Mouse (Mus musculus): ENCODE measurements around the gene Ets2. TPM values are rescaled to one million over a fixed set of nuclear protein-coding genes. Genes with fewer than 3 reads are reported as not detected.
"Not testable (repeated sequence)": the region's sequence is repeated elsewhere in the genome, so short reads cannot be mapped to it uniquely, and the experiment has no call there.

The Ets2 gene
- polyA plus RNA-seq, 1 experiment from 2014 or later = 46.5 TPM

DNA sequence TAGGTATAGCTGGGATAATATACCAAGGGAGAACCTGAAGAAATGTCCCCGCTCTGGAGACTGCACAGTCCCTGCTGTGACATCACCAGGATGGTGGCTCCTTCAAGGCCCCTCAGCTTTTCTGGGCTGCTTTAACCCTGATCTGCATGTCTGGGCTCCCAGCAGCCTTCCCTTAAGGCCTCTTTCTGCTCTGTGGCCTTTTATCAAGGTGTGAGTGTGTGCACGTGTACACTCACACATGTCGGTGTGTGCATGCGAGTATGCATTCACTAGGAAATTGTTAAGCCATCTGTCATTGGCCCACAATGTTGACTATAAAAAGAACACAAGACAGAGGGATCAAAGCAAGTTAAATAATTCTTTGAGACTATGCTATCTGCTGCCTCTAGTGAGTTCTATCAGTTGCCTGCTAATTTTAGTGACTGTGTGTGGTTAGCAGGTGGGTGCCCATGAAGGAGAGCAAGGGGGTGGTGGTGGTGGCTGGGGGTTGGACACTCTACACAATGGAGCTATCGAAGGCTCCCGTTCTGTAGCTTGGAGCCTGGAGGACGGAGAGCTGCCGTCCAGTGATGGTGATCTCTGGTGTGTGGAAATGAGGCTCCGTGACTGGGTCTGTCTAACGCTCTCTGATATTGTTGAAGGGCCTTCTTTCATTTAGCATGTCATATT is 2.9 kb downstream of the Ets2 start:
- whole genome bisulfite sequencing = 70% methylated on average over 10 of the region's 10 CpGs

DNA sequence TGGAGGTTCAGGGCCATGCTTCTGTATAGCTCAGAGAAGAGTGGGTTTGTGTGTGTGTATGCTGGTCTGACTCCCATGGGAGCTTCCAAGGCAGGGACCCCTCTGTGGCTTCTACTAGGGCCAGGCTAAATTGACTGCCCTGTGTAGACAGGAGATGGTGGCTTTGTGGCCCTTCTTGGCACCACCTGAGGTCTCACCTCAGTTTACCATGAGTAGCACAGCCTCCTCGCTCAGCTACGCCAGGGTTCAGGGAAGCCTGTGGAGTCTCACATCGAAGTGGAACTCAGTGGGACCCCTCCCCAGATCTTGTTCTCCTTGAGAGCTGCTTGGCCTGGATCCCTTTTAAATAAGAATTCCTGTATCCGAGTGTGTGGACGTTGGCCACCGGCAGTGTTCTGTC is 3.9 kb downstream of the Ets2 start:
- Histone ChIP-seq H3K4me2 (replicated peaks; ENCODE audit: low read depth, low read length) (no peak overlapping the region), H3K27me3 (ENCODE audit: control insufficient read depth, insufficient read depth, low read length) (no peaks in the 10 kb centered on the region), H3K9me3 (ENCODE audit: control insufficient read depth, low read length) (no peaks in the 10 kb centered on the region), H3K4me3 (ENCODE audit: low read length) (no peak overlapping the region), H3K9ac (ENCODE audit: low read depth, low read length) (no peak overlapping the region), H3K27ac (ENCODE audit: low read depth, low read length) (no peak overlapping the region), H3K4me1 (ENCODE audit: control insufficient read depth, insufficient read depth, low read length) (peaks cover 17% of the 10 kb centered on the region), H3K36me3 (ENCODE audit: control insufficient read depth, insufficient read depth, low read length) (peaks cover 38% of the 10 kb centered on the region)
- 95% methylated on average over 6 of the region's 6 CpGs for WGBS
- no peak for ATAC-seq (ENCODE audit: low FRiP score, low TSS enrichment)

More for the DNA sequence above, 2.9 kb downstream of the Ets2 start:
- Histone ChIP-seq H3K27me3 (ENCODE audit: control insufficient read depth, insufficient read depth, low read length) (no peaks in the 10 kb centered on the region), H3K4me1 (ENCODE audit: control insufficient read depth, insufficient read depth, low read length) (peaks cover 17% of the 10 kb centered on the region), H3K4me3 (ENCODE audit: low read length) (peak overlapping the region; percentile 96), H3K4me2 (replicated peaks; ENCODE audit: low read depth, low read length) (peak overlapping the region; percentile 70), H3K36me3 (ENCODE audit: control insufficient read depth, insufficient read depth, low read length) (peaks cover 28% of the 10 kb centered on the region), H3K27ac (ENCODE audit: low read depth, low read length) (no peak overlapping the region), H3K9me3 (ENCODE audit: control insufficient read depth, low read length) (no peaks in the 10 kb centered on the region), H3K9ac (ENCODE audit: low read depth, low read length) (peak overlapping the region; percentile 51; the same call in 1 of the 2 replicates)
- ATAC-seq (ENCODE audit: low FRiP score, low TSS enrichment) = no peak

DNA sequence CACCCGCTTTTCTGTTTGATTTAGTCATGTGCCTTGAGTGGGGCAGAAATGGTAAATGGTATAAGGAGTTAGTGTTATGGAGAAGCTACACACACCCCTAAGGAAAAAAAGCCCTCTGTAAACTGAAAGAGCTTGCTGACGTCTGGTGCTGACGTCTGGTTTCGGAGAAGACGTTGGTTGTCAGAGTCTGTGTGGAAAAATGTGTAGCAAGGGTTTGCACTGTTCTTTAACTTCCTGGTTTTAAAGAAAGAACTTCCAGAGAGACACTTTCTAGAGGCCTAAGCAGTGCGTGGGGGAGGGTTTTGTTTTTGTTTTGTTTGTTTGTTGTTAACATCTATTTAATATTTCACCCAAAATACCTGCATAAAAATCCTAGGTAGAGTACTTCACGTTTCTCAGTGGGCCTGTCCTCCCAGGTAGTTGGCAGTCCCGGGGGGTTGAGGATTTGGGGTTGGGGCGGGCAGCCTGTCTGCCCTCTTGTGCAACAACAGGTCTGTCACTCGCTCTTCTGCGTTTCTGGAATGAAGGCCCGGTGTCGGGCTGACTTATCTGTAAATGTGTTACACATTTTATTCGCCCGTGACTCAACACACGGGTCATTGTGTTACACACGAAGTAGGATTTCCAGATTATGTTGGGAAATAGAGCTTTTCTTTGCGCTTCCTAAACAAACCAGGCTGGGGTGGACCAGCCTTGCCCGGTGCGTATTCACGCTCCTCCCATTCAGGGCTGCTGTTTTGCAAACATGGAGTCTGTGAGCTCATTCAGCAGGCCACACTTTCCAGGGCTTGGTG is 6.5 kb downstream of the Ets2 start:
- H3K27me3 ChIP-seq (ENCODE audit: control insufficient read depth, insufficient read depth, low read length) = no peaks in the 10 kb centered on the region
- peaks cover 57% of the 10 kb centered on the region for H3K36me3 ChIP-seq (ENCODE audit: control insufficient read depth, insufficient read depth, low read length)
- no peak overlapping the region for H3K9ac ChIP-seq (ENCODE audit: low read depth, low read length)
- H3K4me3 ChIP-seq (ENCODE audit: low read length) = no peak overlapping the region
- no peak overlapping the region; the same call in 1 of the 2 replicates for H3K27ac ChIP-seq (ENCODE audit: low read depth, low read length)
- no peaks in the 10 kb centered on the region for H3K9me3 ChIP-seq (ENCODE audit: control insufficient read depth, low read length)
- peaks cover 11% of the 10 kb centered on the region for H3K4me1 ChIP-seq (ENCODE audit: control insufficient read depth, insufficient read depth, low read length)
- WGBS = 77% methylated on average over 21 of the region's 21 CpGs
- ATAC-seq (ENCODE audit: low FRiP score, low TSS enrichment) = no peak
- no peak overlapping the region; the same call in 1 of the 2 replicates for H3K4me2 ChIP-seq (replicated peaks; ENCODE audit: low read depth, low read length)

DNA sequence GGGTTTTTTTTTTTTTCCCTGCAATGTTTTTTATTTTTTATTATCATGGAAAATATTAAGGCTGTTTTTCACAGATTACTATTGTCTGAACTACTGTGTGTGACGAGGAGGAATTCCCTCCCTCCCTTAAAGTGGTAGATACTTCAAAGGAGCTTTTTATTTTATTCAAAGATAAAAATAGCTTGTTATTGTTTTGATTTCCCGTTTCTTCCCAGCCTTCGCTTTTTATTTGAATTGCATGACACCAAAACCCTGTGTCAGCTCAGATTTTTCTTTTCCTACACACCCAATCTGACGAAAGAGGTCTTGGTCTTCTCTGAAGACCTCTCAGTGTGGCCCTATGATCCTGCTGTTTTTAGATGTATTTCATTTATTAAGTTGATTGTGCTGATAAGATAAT is 7.3 kb downstream of the Ets2 start:
- no peak overlapping the region for H3K27ac ChIP-seq (ENCODE audit: low read depth, low read length)
- H3K36me3 ChIP-seq (ENCODE audit: control insufficient read depth, insufficient read depth, low read length) = peaks cover 64% of the 10 kb centered on the region

DNA sequence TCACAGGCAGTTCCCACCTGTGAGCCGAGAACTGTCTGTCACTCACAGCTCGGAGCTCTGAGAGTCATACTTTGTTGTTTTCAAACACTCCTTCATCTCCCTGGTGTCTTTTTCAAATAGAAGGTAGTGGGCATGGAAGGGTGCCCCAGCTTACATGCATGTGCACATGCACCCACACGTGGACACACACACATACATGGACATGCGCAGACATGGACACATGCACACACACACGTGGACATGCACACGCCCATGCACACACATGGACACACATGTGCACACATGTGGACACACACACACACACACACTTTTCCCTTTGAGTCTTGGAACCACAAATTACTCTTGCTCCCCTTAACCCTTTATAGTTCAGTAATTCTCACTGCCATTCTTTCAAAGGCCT is 8.3 kb downstream of the Ets2 start:
- H3K36me3 ChIP-seq (ENCODE audit: control insufficient read depth, insufficient read depth, low read length) = peaks cover 71% of the 10 kb centered on the region
- H3K4me2 ChIP-seq (replicated peaks; ENCODE audit: low read depth, low read length) = no peak overlapping the region
- no peak overlapping the region for H3K4me3 ChIP-seq (ENCODE audit: low read length)
- 87% methylated on average over 6 of the region's 6 CpGs for whole genome bisulfite sequencing
- peaks cover 5% of the 10 kb centered on the region; the same call in 1 of the 2 replicates for H3K4me1 ChIP-seq (ENCODE audit: control insufficient read depth, insufficient read depth, low read length)
- H3K9me3 ChIP-seq (ENCODE audit: control insufficient read depth, low read length) = no peaks in the 10 kb centered on the region
- H3K27ac ChIP-seq (ENCODE audit: low read depth, low read length) = no peak overlapping the region
- ATAC-seq (ENCODE audit: low FRiP score, low TSS enrichment) = no peak
- no peaks in the 10 kb centered on the region for H3K27me3 ChIP-seq (ENCODE audit: control insufficient read depth, insufficient read depth, low read length)
- H3K9ac ChIP-seq (ENCODE audit: low read depth, low read length) = no peak overlapping the region

More for the DNA sequence above, 7.3 kb downstream of the Ets2 start:
- WGBS = 73% methylated on average over 4 of the region's 4 CpGs
- no peak for ATAC-seq (ENCODE audit: low FRiP score, low TSS enrichment)
- Histone ChIP-seq H3K4me2 (replicated peaks; ENCODE audit: low read depth, low read length) (no peak overlapping the region), H3K4me1 (ENCODE audit: control insufficient read depth, insufficient read depth, low read length) (peaks cover 8% of the 10 kb centered on the region), H3K4me3 (ENCODE audit: low read length) (no peak overlapping the region), H3K9ac (ENCODE audit: low read depth, low read length) (no peak overlapping the region), H3K27me3 (ENCODE audit: control insufficient read depth, insufficient read depth, low read length) (no peaks in the 10 kb centered on the region), H3K9me3 (ENCODE audit: control insufficient read depth, low read length) (no peaks in the 10 kb centered on the region)

DNA sequence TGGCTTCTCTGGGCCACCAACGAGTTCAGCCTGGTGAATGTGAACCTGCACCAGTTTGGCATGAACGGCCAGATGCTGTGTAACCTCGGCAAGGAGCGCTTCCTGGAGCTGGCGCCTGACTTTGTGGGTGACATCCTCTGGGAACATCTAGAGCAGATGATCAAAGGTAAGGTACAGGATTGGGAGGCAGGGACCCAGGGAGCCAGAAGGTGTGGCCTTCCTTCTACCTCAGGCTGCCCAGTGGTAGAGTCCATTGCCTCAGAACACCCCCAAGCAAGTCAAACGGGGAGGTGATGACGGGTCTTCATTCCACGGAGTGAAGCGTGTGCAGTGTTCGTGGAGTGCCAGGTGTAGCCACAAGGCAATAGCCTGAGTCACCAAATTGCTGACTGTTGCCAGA is 10.2 kb downstream of the Ets2 start:
- Histone ChIP-seq H3K36me3 (ENCODE audit: control insufficient read depth, insufficient read depth, low read length) (peaks cover 80% of the 10 kb centered on the region), H3K27ac (ENCODE audit: low read depth, low read length) (no peak overlapping the region), H3K27me3 (ENCODE audit: control insufficient read depth, insufficient read depth, low read length) (no peaks in the 10 kb centered on the region), H3K4me3 (ENCODE audit: low read length) (no peak overlapping the region), H3K9ac (ENCODE audit: low read depth, low read length) (no peak overlapping the region), H3K4me1 (ENCODE audit: control insufficient read depth, insufficient read depth, low read length) (peaks cover 5% of the 10 kb centered on the region; the same call in 1 of the 2 replicates), H3K4me2 (replicated peaks; ENCODE audit: low read depth, low read length) (no peak overlapping the region), H3K9me3 (ENCODE audit: control insufficient read depth, low read length) (no peaks in the 10 kb centered on the region)
- no peak for ATAC-seq (ENCODE audit: low FRiP score, low TSS enrichment)
- 94% methylated on average over 10 of the region's 10 CpGs for WGBS

DNA sequence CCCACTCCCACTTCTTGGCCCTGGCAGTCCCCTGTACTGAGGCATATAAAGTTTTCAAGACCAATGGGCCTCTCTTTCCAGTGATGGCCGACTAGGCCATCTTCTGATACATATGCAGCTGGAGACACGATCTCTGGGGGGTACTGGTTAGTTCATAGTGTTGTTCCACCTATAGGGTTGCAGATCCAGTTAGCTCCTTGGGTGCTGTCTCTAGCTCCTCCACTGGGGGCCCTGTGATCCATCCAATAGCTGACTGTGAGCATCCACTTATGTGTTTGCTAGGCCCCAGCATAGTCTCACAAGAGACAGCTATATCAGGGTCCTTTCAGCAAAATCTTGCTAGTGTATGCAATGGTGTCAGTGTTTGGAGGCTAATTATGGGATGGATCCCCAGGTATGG is 11.2 kb downstream of the Ets2 start:
- not testable (repeated sequence) for ATAC-seq (ENCODE audit: low FRiP score, low TSS enrichment)
- WGBS = 87% methylated on average over 2 of the region's 2 CpGs

DNA sequence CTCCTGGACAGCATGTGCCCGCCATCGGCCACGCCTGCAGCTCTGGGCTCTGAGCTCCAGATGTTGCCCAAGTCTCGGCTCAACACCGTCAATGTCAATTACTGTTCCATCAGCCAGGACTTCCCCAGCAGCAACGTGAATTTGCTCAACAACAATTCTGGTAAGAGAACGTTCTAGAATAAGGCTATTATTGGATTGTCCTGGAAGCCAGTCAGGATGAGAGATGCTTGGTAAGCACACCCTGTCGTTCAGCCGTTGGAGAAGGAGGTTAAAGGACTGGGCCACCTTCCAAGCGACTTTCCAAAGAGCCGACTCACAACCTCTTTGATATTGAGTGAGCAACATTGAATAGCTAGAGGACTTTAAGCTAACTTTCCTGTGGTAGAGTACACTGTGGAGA is 13.2 kb downstream of the Ets2 start:
- no peak for ATAC-seq (ENCODE audit: low FRiP score, low TSS enrichment)
- peaks cover 92% of the 10 kb centered on the region for H3K36me3 ChIP-seq (ENCODE audit: control insufficient read depth, insufficient read depth, low read length)
- no peak overlapping the region for H3K9ac ChIP-seq (ENCODE audit: low read depth, low read length)
- H3K4me3 ChIP-seq (ENCODE audit: low read length) = no peak overlapping the region
- H3K9me3 ChIP-seq (ENCODE audit: control insufficient read depth, low read length) = no peaks in the 10 kb centered on the region
- H3K27me3 ChIP-seq (ENCODE audit: control insufficient read depth, insufficient read depth, low read length) = no peaks in the 10 kb centered on the region
- no peak overlapping the region for H3K4me2 ChIP-seq (replicated peaks; ENCODE audit: low read depth, low read length)
- WGBS = 93% methylated on average over 11 of the region's 11 CpGs
- no peak overlapping the region for H3K27ac ChIP-seq (ENCODE audit: low read depth, low read length)
- no peaks in the 10 kb centered on the region for H3K4me1 ChIP-seq (ENCODE audit: control insufficient read depth, insufficient read depth, low read length)

More for the DNA sequence above, 11.2 kb downstream of the Ets2 start:
- H3K27ac ChIP-seq (ENCODE audit: low read depth, low read length); H3K4me3 ChIP-seq (ENCODE audit: low read length); H3K4me1 ChIP-seq (ENCODE audit: control insufficient read depth, insufficient read depth, low read length); H3K9ac ChIP-seq (ENCODE audit: low read depth, low read length); H3K4me2 ChIP-seq (replicated peaks; ENCODE audit: low read depth, low read length); H3K9me3 ChIP-seq (ENCODE audit: control insufficient read depth, low read length); H3K27me3 ChIP-seq (ENCODE audit: control insufficient read depth, insufficient read depth, low read length): not testable (repeated sequence)
- peaks cover 85% of the 10 kb centered on the region for H3K36me3 ChIP-seq (ENCODE audit: control insufficient read depth, insufficient read depth, low read length)

All from kidney, embryonic 14.5 days (tissue).